Comparison of ENCODE assay signal across 18 mouse cellular contexts in the genomic region with DNA sequence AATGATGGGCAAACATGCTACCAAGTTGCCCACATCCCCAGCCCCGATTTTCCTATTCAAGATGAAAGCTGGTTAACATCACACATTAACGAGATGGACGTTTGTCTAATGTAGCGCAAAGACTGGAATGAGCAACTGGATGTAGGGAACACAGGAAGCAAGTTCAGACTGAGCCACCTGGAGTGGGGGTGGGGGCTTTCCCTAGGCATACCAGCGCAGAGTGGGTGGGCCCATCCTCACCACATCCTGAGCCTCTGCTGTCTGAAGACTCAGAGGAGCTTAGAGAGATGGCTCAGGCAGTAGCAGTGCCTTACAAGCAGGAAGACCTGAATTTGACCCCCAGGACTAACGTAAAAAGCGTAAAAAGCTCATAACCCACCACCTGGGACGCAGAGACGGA. TPM values are rescaled to one million over a fixed set of nuclear protein-coding genes. Genes with fewer than 3 reads are reported as not detected.
A peak's percentile ranks its signal among the peaks of the same experiment; 100 is the strongest.
DNase-seq lines count a peak whose midpoint lies in the region; ATAC-seq and TF ChIP-seq lines count a peak whose summit lies in the region.
"Had no signal": no experiment of that assay in that cellular context is flagged by ENCODE, and none has a peak within 500 bp of the region (broad histone marks: within the 10 kb centered on the region; RNA-seq: fewer than 3 reads in every experiment).

No protein-coding gene starts in this region.

- H3K4me3 ChIP-seq in heart, embryonic 15.5 days: no peak overlapping the region
- H3K4me3 ChIP-seq in CH12.LX (replicated peaks in 1 of 3; ENCODE audit: low read depth in 2 of 3, low read length in 2 of 3, poor library complexity in 1 of 3): no peak overlapping the region
- no peak overlapping the region for H3K4me3 ChIP-seq in hindbrain, embryonic 11.5 days (ENCODE audit: low read depth, low read length)
- H3K4me3 ChIP-seq: layer of hippocampus, adult 2 months; limb, embryonic 15.5 days had no signal

- peak overlapping the region; percentile 97 for H3K27ac ChIP-seq in heart, embryonic 15.5 days
- no peak overlapping the region for H3K27ac ChIP-seq in CH12.LX (ENCODE audit: insufficient read depth, low read depth)
- H3K27ac ChIP-seq in hindbrain, embryonic 11.5 days (ENCODE audit: low read depth, low read length): no peak overlapping the region
- H3K27ac ChIP-seq: hindbrain, embryonic 14.5 days; layer of hippocampus, adult 2 months; limb, embryonic 15.5 days had no signal

- in situ Hi-C loops in CH12.LX (cut with MboI; ENCODE audit: low pct_ligation_motif_present, low pct_unique_long_range_greater_than_20kb, low sequenced_read_pairs): loop anchor here (10.0 to 25.0 kb wide), 2 partner anchors 251 to 598 kb away; no protein-coding TSS in a partner anchor

- TF ChIP-seq CTCF in CH12.LX (conservative IDR thresholded peaks at IDR 0.05 in 1 of 2, IDR thresholded peaks at IDR 0.05 in 1 of 2; ENCODE audit: low read depth in 2 of 2, low read length in 2 of 2): no peak

- H3K9me3 ChIP-seq in heart, embryonic 15.5 days (replicated peaks): no peaks in the 10 kb centered on the region
- peaks cover 7% of the 10 kb centered on the region for H3K9me3 ChIP-seq in CH12.LX (replicated peaks; ENCODE audit: low read length)
- H3K9me3 ChIP-seq in hindbrain, embryonic 11.5 days (ENCODE audit: control insufficient read depth, low read length): no peaks in the 10 kb centered on the region
- H3K9me3 ChIP-seq: limb, embryonic 15.5 days had no signal

- no peaks in the 10 kb centered on the region for H3K79me2 ChIP-seq in CH12.LX (replicated peaks; ENCODE audit: control insufficient read depth, extremely low read depth, insufficient read depth, poor library complexity, severe bottlenecking)

- no peak for DNase-seq in heart, adult 8-10 months (ENCODE audit: low spot score)
- DNase-seq in CH12.LX (ENCODE audit: extremely low read depth): peak; percentile 75
- peak; percentile 96 for DNase-seq in induced T-regulatory cell, adult 2 months (ENCODE audit: low read depth)
- DNase-seq in thymus, postnatal 10 days (ENCODE audit: low spot score in 2 of 2): peak; percentile 87 to 91
- no peak for DNase-seq in cerebellum, adult 11-12 months
- DNase-seq in adrenal gland, postnatal 4 days (ENCODE audit: low spot score in 2 of 2): no peak
- no peak for DNase-seq in hindbrain, embryonic 11.5 days (ENCODE audit: low spot score)
- DNase-seq: gastrocnemius, postnatal 14 days; lung, embryonic 14.5 days had no signal

- H3K4me2 ChIP-seq in heart, embryonic 15.5 days: no peak overlapping the region
- H3K4me2 ChIP-seq in CH12.LX (ENCODE audit: insufficient read depth, low read depth, poor library complexity, severe bottlenecking): no peak overlapping the region
- H3K4me2 ChIP-seq in hindbrain, embryonic 11.5 days (replicated peaks; ENCODE audit: low read depth, low read length): no peak overlapping the region
- H3K4me2 ChIP-seq: hindbrain, embryonic 14.5 days; limb, embryonic 15.5 days; lung, embryonic 14.5 days had no signal

- TF ChIP-seq EP300 in CH12.LX (IDR thresholded peaks at IDR 0.05; ENCODE audit: low read length): no peak

- TF ChIP-seq RAD21 in CH12.LX (IDR thresholded peaks at IDR 0.05; ENCODE audit: low read depth, low read length): no peak

- ATAC-seq in heart, embryonic 15.5 days (replicated peaks; ENCODE audit: insufficient number of reproducible peaks, insufficient read depth, low FRiP score, low read depth): no peak
- no peak for ATAC-seq in hindbrain, embryonic 11.5 days (ENCODE audit: low FRiP score)
- ATAC-seq: forebrain, embryonic 14.5 days; midbrain, embryonic 16.5 days had no signal

- WGBS in heart, embryonic 15.5 days: 85% methylated on average over 9 of the region's 9 CpGs
- 91% methylated on average over 9 of the region's 9 CpGs for WGBS in hindbrain, embryonic 11.5 days

- no peak for TF ChIP-seq POLR2A in CH12.LX (IDR thresholded peaks at IDR 0.05; ENCODE audit: low read depth, low read length)

- H3K27me3 ChIP-seq in heart, embryonic 15.5 days: no peaks in the 10 kb centered on the region
- H3K27me3 ChIP-seq in CH12.LX (replicated peaks): peaks cover 8% of the 10 kb centered on the region
- no peaks in the 10 kb centered on the region for H3K27me3 ChIP-seq in hindbrain, embryonic 11.5 days (ENCODE audit: control insufficient read depth, insufficient read depth, low read length)
- H3K27me3 ChIP-seq: limb, embryonic 15.5 days had no signal

- H3K9ac ChIP-seq in heart, embryonic 15.5 days: no peak overlapping the region
- H3K9ac ChIP-seq in CH12.LX (ENCODE audit: insufficient read depth, low read depth): no peak overlapping the region
- H3K9ac ChIP-seq in hindbrain, embryonic 11.5 days (ENCODE audit: low read depth, low read length): no peak overlapping the region
- H3K9ac ChIP-seq: hindbrain, embryonic 14.5 days; limb, embryonic 15.5 days; lung, embryonic 14.5 days had no signal

- dilution Hi-C loops in CH12.LX (cut with MboI; ENCODE audit: extremely low pct_ligation_motif_present, extremely low pct_unique_long_range_greater_than_20kb, low sequenced_read_pairs): no loop called here

- H3K36me3 ChIP-seq in heart, embryonic 15.5 days: no peaks in the 10 kb centered on the region
- no peaks in the 10 kb centered on the region for H3K36me3 ChIP-seq in CH12.LX (replicated peaks in 1 of 2; ENCODE audit: control insufficient read depth in 1 of 2, insufficient read depth in 1 of 2, low read length in 1 of 2)
- no peaks in the 10 kb centered on the region for H3K36me3 ChIP-seq in hindbrain, embryonic 11.5 days (ENCODE audit: control insufficient read depth, insufficient read depth, low read length)
- H3K36me3 ChIP-seq: limb, embryonic 15.5 days had no signal

- H3K4me1 ChIP-seq in heart, embryonic 15.5 days (replicated peaks): peaks cover 31% of the 10 kb centered on the region
- H3K4me1 ChIP-seq in CH12.LX (ENCODE audit: control insufficient read depth in 1 of 2, insufficient read depth in 2 of 2): peaks cover 0 to 33% of the 10 kb centered on the region in 2 experiments; a peak in 2 of 4 replicates
- no peaks in the 10 kb centered on the region for H3K4me1 ChIP-seq in hindbrain, embryonic 11.5 days (replicated peaks; ENCODE audit: control insufficient read depth, insufficient read depth, low read length)

TF ChIP-seq in CH12.LX, 34 proteins besides CTCF, POLR2A, EP300 and RAD21:
- TF ChIP-seq IRF4 (IDR thresholded peaks at IDR 0.05; ENCODE audit: low read depth, low read length): no peak
- no peak for TF ChIP-seq SIN3A (IDR thresholded peaks at IDR 0.05; ENCODE audit: low read length)
- no peak for TF ChIP-seq ZKSCAN1 (IDR thresholded peaks at IDR 0.05; ENCODE audit: borderline replicate concordance, low read depth, low read length)
- TF ChIP-seq ZMIZ1 (IDR thresholded peaks at IDR 0.05; ENCODE audit: low read depth, low read length): no peak
- peak; percentile 34; the same call in 1 of the 2 replicates for TF ChIP-seq TCF12 (IDR thresholded peaks at IDR 0.05; ENCODE audit: low read depth, low read length)

RNA-seq across cellular contexts. Expression of gene Ctcfl, which starts 33.6 kb away (rescaled TPM):
- polyA plus RNA-seq in heart, embryonic 15.5 days (2015; fragmentation: Nextera tagmentation; extraction: Ambion mirVana): 0.66 and 0.94 TPM in 2 replicates
- total RNA-seq in heart, adult 8-10 months (2022): under 1 TPM in 3 of 4 experiments, not detected in 1; 0.11 to 0.47 (median 0.16) TPM
- not detected in 2 replicates for total RNA-seq in CH12.LX (2012; rRNA removed)
- total RNA-seq in CH12.LX (2014; rRNA removed): not detected in 2 replicates
- 0.11 TPM in 1 of 2 replicates, not detected in the other for polyA plus RNA-seq in CH12.LX (2012; ENCODE audit: insufficient read length, low read depth)
- not detected for total RNA-seq in adrenal gland, postnatal 4 days (2021)
- polyA plus RNA-seq in hindbrain, embryonic 11.5 days (2014; fragmentation: Nextera tagmentation; extraction: Ambion mirVana): 0.06 TPM in 2 replicates
- total RNA-seq: common myeloid progenitor, adult 5-6 weeks; gastrocnemius, postnatal 14 days; layer of hippocampus, adult 2 months; left cerebral cortex, postnatal 10 days; megakaryocyte progenitor cell, adult 5-6 weeks had no signal
- polyA plus RNA-seq: forebrain, embryonic 14.5 days had no signal

Comparison
In these comparisons a context has a peak if more than half of its experiments do, and no peak if none do; other contexts are left out.
1. DNase-seq: peak in CH12.LX (single experiment), induced T-regulatory cell, adult 2 months (single experiment) and thymus, postnatal 10 days (2 of 2); none in heart, adult 8-10 months (single experiment), cerebellum, adult 11-12 months (single experiment), adrenal gland, postnatal 4 days (0 of 2) and hindbrain, embryonic 11.5 days (single experiment).